Mouse (Mus musculus) small intestine, adult 2 months (tissue): Measurements from ENCODE around the gene Ccl1. TPM values are rescaled to one million over a fixed set of nuclear protein-coding genes. Genes with fewer than 3 reads are reported as not detected.
A peak's percentile ranks its signal among the peaks of the same experiment; 100 is the strongest.

ENCODE experiments used
- H3K27ac ChIP-seq: fragments of 200-500 bp; 2 replicates; pipeline ENCODE4 v1.5.1; 2012; ENCODE audit warnings: low read depth, low read length, control low read depth, inconsistent platforms; ENCODE audit not compliant: insufficient read depth
- H3K27me3 ChIP-seq: fragments of 200-500 bp; 2 replicates; pipeline ENCODE4 v1.6.1; 2012; ENCODE audit warnings: mild to moderate bottlenecking, moderate library complexity, low read length, inconsistent platforms; ENCODE audit not compliant: control insufficient read depth, insufficient read depth
- H3K36me3 ChIP-seq: fragments of 200-500 bp; 2 replicates; pipeline ENCODE4 v1.6.1; 2012; ENCODE audit warnings: mild to moderate bottlenecking, low read length, control low read depth, inconsistent platforms; ENCODE audit not compliant: control insufficient read depth, insufficient read depth
- H3K4me1 ChIP-seq: fragments of 200-500 bp; 2 replicates; pipeline ENCODE4 v1.6.1; 2012; ENCODE audit warnings: low read length, inconsistent platforms, mixed read lengths; ENCODE audit not compliant: control insufficient read depth, insufficient read depth, insufficient read length
- H3K4me3 ChIP-seq: fragments of 200-500 bp; 2 replicates; pipeline ENCODE4 v1.5.1; 2012; ENCODE audit warnings: low read depth, mild to moderate bottlenecking, control low read depth, inconsistent platforms, low read length, moderate library complexity
- CTCF ChIP-seq: fragments of 200-500 bp; IDR thresholded peaks from 2 replicates; pipeline ENCODE4 v1.5.1; 2012; ENCODE audit warnings: low read depth, mild to moderate bottlenecking, control low read depth, inconsistent platforms, low read length, moderate library complexity, mixed read lengths; ENCODE audit not compliant: insufficient replicate concordance, insufficient read length; ENCODE audit errors: extremely low read depth
- POLR2A ChIP-seq: fragments of 200-500 bp; IDR thresholded peaks from 2 replicates; pipeline ENCODE4 v1.6.1; 2012; ENCODE audit warnings: low read depth, mild to moderate bottlenecking, control low read depth, inconsistent platforms, low read length, moderate library complexity
- WGBS: fragments of 180-500 bp; shearing (Covaris S2); methylation state at CpG from one replicate; pipeline ENCODE4 v1.1.7; 2018; 5-methylcytosine and 5-hydroxymethylcytosine counted together
- polyA plus RNA-seq: library from polyadenylated mRNA; depleted of rRNA; stranded (reverse); fragments of >200 nt; gene quantifications from 2 replicates; pipeline ENCODE4 v1.2.3, GENCODE M21; 2012

Gene Ccl1
- polyA plus RNA-seq, 1 experiment: 0.52 TPM

DNA sequence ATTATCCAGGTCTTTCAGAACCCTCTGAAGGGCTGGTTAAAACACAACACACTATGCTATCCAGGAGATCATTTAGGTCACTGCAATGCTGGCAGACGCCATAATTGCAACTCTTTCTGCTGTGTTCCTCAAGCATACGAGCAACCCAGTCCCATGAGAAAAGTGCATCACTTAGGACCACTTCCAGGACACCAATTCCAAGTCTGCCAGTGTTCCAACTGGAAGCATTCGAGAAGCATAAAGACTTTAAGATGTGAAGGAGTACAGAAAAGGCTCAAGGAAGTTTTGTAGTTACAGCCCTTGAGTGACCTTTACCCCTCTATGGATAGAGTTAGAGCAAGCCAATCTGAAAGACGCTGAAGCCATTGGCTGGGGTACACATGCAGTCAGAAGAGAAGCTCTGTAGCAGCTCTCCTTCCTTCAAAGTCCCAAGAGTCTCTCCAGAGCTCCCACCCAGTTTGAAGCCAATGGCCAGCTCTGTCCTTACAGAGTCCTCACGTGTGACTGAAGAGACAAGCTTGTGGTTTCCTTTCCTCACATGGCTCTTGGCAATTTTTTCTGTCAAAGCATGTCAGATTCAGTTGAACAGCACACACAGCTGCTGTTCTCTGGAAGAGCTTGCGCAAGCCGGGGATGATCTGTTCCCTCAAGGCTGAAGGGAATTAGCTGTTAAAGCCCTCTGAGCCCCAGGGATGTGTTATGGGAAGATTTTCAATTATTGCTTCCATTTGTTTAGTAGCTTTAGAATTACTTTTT is 134.0 kb downstream of the Ccl1 start:
- 0 out of 2 replicates have a peak overlapping the region, but pooled peaks have one; percentile 35 for H3K27ac ChIP-seq
- no peaks in the 10 kb centered on the region for H3K27me3 ChIP-seq
- TF ChIP-seq POLR2A (no peak), CTCF (no peak)
- H3K36me3 ChIP-seq: no peaks in the 10 kb centered on the region
- 66% methylated on average over 7 of the region's 7 CpGs for WGBS
- peaks cover 3% of the 10 kb centered on the region; the same call in 1 of the 2 replicates for H3K4me1 ChIP-seq
- no peak overlapping the region for H3K4me3 ChIP-seq

DNA sequence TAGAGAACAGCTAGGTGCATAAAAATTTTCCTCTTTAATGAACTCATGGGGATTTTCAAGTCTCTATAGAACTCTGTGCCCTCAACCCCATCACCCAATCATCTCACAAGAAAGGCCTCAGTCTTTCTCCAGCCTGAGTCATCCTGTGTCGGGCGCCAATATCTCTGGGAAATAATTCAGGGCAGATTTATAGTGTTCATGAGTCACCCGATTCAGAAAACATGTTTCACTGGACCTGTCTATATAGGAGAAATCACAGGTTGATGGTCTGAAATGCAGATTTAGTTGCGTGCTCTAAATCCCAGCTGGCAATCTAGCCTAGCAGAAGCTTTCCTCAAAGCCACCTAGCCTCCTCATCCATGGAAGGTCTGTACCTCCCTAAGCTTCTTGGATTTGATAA is 136.0 kb downstream of the Ccl1 start:
- WGBS: 87% methylated on average over 4 of the region's 4 CpGs
- H3K4me1 ChIP-seq: no peaks in the 10 kb centered on the region
- TF ChIP-seq POLR2A (no peak), CTCF (no peak)
- no peak overlapping the region for H3K4me3 ChIP-seq
- no peaks in the 10 kb centered on the region for H3K36me3 ChIP-seq
- no peak overlapping the region for H3K27ac ChIP-seq
- no peaks in the 10 kb centered on the region for H3K27me3 ChIP-seq

DNA sequence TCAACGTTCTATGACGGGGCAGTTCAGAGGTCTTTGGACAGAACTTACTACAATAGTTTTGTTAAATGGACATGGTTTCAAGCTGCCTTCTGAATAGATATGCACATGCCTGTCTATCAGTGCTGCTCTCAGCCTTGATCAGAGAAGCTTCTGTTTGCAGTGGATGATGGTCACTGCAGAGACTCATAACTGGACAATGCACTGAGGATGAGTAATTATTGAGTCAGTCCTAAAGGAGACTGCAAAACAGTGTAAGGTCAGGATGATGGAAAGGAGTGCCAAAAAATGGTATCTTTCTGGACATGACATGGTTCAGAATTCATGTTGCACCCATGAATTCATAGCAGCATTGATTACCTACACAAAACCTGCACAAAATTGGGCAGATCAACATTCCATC is 137.2 kb downstream of the Ccl1 start:
- H3K4me1 ChIP-seq: no peaks in the 10 kb centered on the region
- H3K27ac ChIP-seq: no peak overlapping the region
- no peaks in the 10 kb centered on the region for H3K27me3 ChIP-seq
- TF ChIP-seq CTCF (no peak), POLR2A (no peak)
- WGBS: 91% methylated on average over 2 of the region's 2 CpGs
- H3K4me3 ChIP-seq: no peak overlapping the region
- H3K36me3 ChIP-seq: no peaks in the 10 kb centered on the region

DNA sequence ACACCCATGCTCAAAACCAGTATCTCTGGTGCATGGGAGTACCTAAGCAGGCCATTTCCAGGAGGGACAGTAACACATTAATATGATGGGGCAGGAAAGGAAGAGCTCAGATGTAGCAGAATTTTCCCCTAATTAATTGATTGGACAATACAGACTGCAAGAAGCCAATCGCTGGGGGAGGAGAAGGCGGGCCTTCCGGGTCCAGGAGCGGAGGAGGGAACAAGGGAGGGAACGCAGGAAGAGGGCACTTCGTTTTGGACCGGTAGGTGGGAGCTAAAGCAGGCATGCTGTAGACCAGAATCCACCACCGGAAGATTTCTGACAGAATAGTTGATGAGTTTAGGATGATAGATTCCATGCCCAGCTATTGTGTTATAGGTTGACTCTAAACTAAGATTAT is 142.2 kb downstream of the Ccl1 start:
- H3K36me3 ChIP-seq: no peaks in the 10 kb centered on the region
- TF ChIP-seq CTCF: no peak
- TF ChIP-seq POLR2A: no peak
- H3K4me1 ChIP-seq: no peaks in the 10 kb centered on the region
- no peak overlapping the region for H3K4me3 ChIP-seq
- H3K27me3 ChIP-seq: no peaks in the 10 kb centered on the region
- H3K27ac ChIP-seq: no peak overlapping the region
- 65% methylated on average over 8 of the region's 8 CpGs for WGBS

DNA sequence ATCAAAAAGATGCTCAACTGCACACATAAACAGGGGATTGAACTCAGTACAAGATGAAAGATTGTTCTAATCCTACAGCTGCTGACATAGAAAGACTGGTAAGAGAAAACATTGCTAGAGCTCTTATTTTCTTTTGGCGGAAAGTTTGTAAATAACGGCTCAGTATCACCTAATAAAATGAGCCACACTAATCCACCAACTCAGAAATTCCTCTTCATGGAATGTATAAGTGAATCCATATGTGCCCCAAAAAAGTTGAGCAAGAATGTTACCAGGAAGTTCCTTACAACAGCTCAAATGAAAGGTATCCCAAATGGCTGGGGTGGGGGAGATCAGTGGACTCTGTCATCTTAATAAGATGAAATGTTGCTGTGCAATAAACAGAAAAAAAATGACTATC is 146.4 kb downstream of the Ccl1 start:
- no peak overlapping the region for H3K4me3 ChIP-seq
- no peak overlapping the region for H3K27ac ChIP-seq
- WGBS: 86% methylated on average over 2 of the region's 2 CpGs
- TF ChIP-seq CTCF: no peak
- TF ChIP-seq POLR2A: no peak
- no peaks in the 10 kb centered on the region for H3K4me1 ChIP-seq
- H3K27me3 ChIP-seq: no peaks in the 10 kb centered on the region
- H3K36me3 ChIP-seq: no peaks in the 10 kb centered on the region

DNA sequence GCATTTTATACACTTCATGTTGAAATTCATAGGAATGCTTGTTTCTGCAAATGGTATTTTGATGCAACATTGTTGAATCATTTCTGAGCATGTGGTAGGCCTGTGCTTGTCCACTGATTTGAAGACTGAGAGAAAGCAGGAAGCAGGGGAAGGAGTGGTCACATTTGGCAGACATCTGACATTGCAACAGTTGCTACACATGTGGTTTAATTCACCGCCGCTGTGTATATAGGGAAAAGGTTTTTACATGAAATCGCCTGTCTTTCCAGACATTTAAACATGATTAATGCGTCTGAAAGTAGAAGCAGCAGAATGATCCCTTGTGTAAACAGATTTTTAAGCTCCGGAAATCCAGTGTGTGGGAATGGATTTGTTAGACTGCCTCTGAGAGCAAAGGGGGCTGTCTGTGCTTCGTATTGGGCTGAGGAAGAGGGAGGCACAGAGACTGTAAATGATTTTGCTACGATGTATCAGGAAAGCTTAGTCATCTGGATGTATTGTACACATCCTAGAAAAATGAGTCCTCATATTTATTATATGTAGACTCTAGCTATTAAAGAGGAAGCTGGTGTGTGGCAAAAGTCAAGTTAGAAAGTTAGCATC is 165.9 kb downstream of the Ccl1 start:
- TF ChIP-seq POLR2A (no peak), CTCF (no peak)
- no peaks in the 10 kb centered on the region for H3K27me3 ChIP-seq
- no peaks in the 10 kb centered on the region for H3K4me1 ChIP-seq
- WGBS: 34% methylated on average over 7 of the region's 7 CpGs
- no peaks in the 10 kb centered on the region for H3K36me3 ChIP-seq
- H3K4me3 ChIP-seq: no peak overlapping the region
- no peak overlapping the region for H3K27ac ChIP-seq

DNA sequence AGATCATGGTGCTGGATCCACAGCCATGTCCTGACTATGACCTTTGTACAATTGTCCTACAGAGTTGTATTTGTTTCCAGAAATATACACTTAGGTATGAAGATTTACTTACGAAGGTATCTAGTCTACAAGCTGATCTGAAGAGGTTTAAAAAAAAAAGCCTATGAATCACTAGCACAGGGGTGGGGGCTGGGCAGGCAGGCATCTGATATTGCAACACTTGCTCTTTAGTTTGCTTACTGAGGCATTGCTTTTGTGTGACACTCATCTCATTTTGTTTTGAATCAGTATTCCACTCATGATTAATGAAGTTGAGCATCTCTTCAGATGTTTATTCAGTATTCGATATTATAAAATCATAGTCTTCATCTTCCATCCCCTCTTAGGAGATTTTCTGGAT is 169.3 kb downstream of the Ccl1 start:
- WGBS: 76% methylated on average over 2 of the region's 2 CpGs
- TF ChIP-seq CTCF: no peak
- TF ChIP-seq POLR2A: no peak
- H3K4me1 ChIP-seq: no peaks in the 10 kb centered on the region

More for the DNA sequence above, 169.3 kb downstream of the Ccl1 start:
- H3K36me3 ChIP-seq: no peaks in the 10 kb centered on the region
- H3K27ac ChIP-seq: no peak overlapping the region
- H3K27me3 ChIP-seq: no peaks in the 10 kb centered on the region
- no peak overlapping the region for H3K4me3 ChIP-seq
